Mouse (Mus musculus): ENCODE measurements around the gene 2310039H08Rik. TPM values are rescaled to one million over a fixed set of nuclear protein-coding genes. Genes with fewer than 3 reads are reported as not detected.

2310039H08Rik gene
- total RNA-seq, 2 experiments from 2014 or later, result 15.0 to 17.1 TPM

- no peak for DNase-seq (ENCODE audit: low spot score in 2 of 2)
Observed at GRCm38 (mm10) chr17:46808376-46808775, 35.9 kb downstream of the 2310039H08Rik start.

- no peak for DNase-seq (ENCODE audit: low spot score in 2 of 2)
Observed at GRCm38 (mm10) chr17:46809131-46809830, 36.8 kb downstream of the 2310039H08Rik start.

DNA sequence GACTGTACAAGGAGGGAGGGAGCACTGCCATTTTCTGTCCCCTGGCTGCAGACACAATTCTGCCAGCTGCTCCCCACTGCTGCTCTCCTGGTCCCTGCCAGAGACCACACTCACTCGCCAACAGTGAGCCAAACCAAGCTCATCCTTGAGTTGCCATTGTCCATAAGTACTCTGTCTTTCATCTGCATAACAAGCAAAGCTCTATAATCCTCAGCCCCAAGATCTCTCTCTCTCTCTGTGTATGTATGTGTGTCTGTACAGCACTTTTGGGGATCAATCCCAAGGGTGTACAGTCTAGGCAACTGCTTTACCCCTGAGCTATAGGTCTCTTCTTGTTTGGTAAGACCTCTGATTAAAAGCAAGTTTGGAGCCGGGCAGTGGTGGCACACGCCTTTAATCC lies 38.2 kb downstream of the 2310039H08Rik start:
- no peak for DNase-seq (ENCODE audit: low spot score in 2 of 2)

- DNase-seq (ENCODE audit: low spot score in 2 of 2), result no peak
Observed at GRCm38 (mm10) chr17:46812442-46812841, 40.0 kb downstream of the 2310039H08Rik start.

DNA sequence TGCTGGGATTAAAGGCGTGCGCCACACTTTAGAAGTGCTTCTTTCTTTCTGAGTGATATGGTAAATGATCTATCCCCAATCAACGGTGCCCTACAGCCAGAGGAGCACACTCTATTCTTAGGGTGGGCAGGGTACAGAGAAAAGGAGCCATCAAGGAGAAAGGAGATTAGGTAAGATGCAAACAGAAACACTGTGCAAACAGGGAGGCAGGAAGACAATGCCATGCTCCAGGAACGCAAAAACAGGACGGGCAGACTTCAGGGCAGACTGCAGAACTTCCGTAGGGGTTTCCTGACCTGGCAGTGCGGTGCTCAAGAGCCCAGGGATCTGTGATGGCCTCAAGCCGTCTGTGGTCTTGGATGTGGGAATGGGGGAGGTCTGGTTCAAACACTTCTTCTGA lies 41.2 kb downstream of the 2310039H08Rik start:
- no peak for DNase-seq (ENCODE audit: low spot score in 2 of 2)

- no peak for DNase-seq (ENCODE audit: low spot score in 2 of 2)
Observed at GRCm38 (mm10) chr17:46814497-46814896, 42.1 kb downstream of the 2310039H08Rik start.

DNA sequence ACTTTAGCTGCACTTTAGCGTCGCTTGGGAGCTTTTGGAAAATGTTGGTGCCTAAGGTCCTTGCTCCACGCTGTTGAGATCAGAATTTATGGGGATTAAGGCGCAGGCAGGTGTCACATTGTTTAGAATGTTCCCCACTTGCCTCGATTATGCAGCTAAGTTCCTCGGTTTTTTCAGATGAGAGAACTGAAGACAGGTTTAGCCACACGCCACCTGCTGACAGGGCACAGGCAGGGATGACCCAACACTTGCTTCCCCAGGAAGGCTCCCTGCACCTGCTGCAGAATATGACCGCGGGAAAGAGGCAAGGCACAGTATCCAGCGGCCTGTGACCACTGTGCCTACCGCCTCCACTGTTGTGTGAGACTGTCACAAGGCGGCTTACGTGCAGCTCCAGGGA lies 43.9 kb downstream of the 2310039H08Rik start:
- DNase-seq (ENCODE audit: low spot score in 2 of 2), result no peak

GRCm38 (mm10) chr17:46817734-46818158 lies 45.3 kb downstream of the 2310039H08Rik start:
- DNase-seq (ENCODE audit: low spot score in 2 of 2), result no peak

DNA sequence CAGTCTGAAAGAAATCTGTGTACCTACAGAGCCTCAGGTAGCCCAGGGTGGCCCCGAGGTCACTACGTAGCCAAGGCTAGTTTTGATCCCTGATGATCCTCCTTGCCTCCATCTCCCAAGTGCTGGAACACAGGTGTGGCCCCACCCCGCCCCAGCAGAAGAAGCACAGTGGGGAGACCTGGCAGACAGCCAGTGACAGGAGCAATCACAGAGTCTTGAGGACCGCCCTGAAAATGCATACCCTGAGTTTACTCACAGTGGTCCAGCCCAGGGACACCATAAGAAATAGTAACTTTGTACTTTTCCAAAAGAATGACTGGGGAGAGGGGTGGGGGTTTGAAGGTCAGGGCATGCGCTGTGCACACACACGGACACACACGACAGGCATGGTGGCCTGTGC lies 48.2 kb downstream of the 2310039H08Rik start:
- no peak for DNase-seq (ENCODE audit: low spot score in 2 of 2)

Other genes with a start within 250 kb of the 2310039H08Rik start
- 10 to 100 TPM; 42.1 to 52.6 TPM for gene Cul9, start 226.2 kb upstream of the 2310039H08Rik start, total RNA-seq (2021)
- gene Srf, start 216.5 kb upstream of the 2310039H08Rik start, total RNA-seq (2021), result 10 to 100 TPM; 46.4 to 53.9 TPM
- gene Ptk7, start 143.1 kb upstream of the 2310039H08Rik start, total RNA-seq (2021), result 10 to 100 TPM; 16.4 to 18.9 TPM
- gene Klc4, start 126.6 kb upstream of the 2310039H08Rik start, total RNA-seq (2021), result 10 to 100 TPM; 13.4 to 14.0 TPM
- 10 to 100 TPM; 52.4 to 54.0 TPM for gene Mrpl2, start 126.4 kb upstream of the 2310039H08Rik start, total RNA-seq (2021)
- 10 to 100 TPM; 33.6 to 35.0 TPM for gene Cul7, start 122.3 kb upstream of the 2310039H08Rik start, total RNA-seq (2021)
- 10 to 100 TPM; 18.0 to 20.7 TPM for gene Rrp36, start 98.3 kb upstream of the 2310039H08Rik start, total RNA-seq (2021)
- gene Mea1, start 93.8 kb upstream of the 2310039H08Rik start, total RNA-seq (2021), result 100 to 1,000 TPM; 118 TPM
- 100 to 1,000 TPM; 153 to 160 TPM for gene Klhdc3, start 91.7 kb upstream of the 2310039H08Rik start, total RNA-seq (2021)
- gene Ppp2r5d, start 67.5 kb upstream of the 2310039H08Rik start, total RNA-seq (2021), result 10 to 100 TPM; 91.8 to 94.1 TPM
- gene Pex6, start 61.2 kb upstream of the 2310039H08Rik start, total RNA-seq (2021), result 10 to 100 TPM; 28.4 to 33.9 TPM
- gene Gnmt, start 43.5 kb upstream of the 2310039H08Rik start, total RNA-seq (2021), result under 1 TPM; 0.33 to 0.59 TPM
- gene Cnpy3, start 20.4 kb upstream of the 2310039H08Rik start, total RNA-seq (2021), result 10 to 100 TPM; 48.2 to 56.3 TPM
- gene Ptcra, start 8.9 kb upstream of the 2310039H08Rik start, total RNA-seq (2021), result not detected
- gene Rpl7l1, start 10.0 kb downstream of the 2310039H08Rik start, total RNA-seq (2021), result 10 to 100 TPM; 54.3 to 57.4 TPM
- 10 to 100 TPM; 29.7 to 32.8 TPM for gene Bicral, start 85.8 kb downstream of the 2310039H08Rik start, total RNA-seq (2021)
- 10 to 100 TPM; 39.0 to 47.5 TPM for gene Tbcc, start 118.0 kb downstream of the 2310039H08Rik start, total RNA-seq (2021)
- under 1 TPM in 1 of 2 experiments, not detected in 1; 0.14 TPM for gene Prph2, start 137.8 kb downstream of the 2310039H08Rik start, total RNA-seq (2021)
- gene Ubr2, start 237.9 kb downstream of the 2310039H08Rik start, total RNA-seq (2021), result 10 to 100 TPM; 49.8 to 52.2 TPM

Data from layer of hippocampus, postnatal 10 days (tissue).